Mouse (Mus musculus) lung, adult 2 months (tissue): Measurements from ENCODE around the gene Hmcn1.

ENCODE experiments used
- CTCF ChIP-seq: fragments of 200-500 bp; IDR thresholded peaks from 2 replicates; pipeline ENCODE4 v1.5.1; 2011; ENCODE audit warnings: mild to moderate bottlenecking, low read length, control low read depth; ENCODE audit not compliant: insufficient read depth
- POLR2A ChIP-seq: fragments of 200-500 bp; IDR thresholded peaks from 2 replicates; pipeline ENCODE4 v1.6.1; 2011; ENCODE audit warnings: low read depth, mild to moderate bottlenecking, control low read depth, low read length, borderline replicate concordance; ENCODE audit errors: extremely low read depth

DNA sequence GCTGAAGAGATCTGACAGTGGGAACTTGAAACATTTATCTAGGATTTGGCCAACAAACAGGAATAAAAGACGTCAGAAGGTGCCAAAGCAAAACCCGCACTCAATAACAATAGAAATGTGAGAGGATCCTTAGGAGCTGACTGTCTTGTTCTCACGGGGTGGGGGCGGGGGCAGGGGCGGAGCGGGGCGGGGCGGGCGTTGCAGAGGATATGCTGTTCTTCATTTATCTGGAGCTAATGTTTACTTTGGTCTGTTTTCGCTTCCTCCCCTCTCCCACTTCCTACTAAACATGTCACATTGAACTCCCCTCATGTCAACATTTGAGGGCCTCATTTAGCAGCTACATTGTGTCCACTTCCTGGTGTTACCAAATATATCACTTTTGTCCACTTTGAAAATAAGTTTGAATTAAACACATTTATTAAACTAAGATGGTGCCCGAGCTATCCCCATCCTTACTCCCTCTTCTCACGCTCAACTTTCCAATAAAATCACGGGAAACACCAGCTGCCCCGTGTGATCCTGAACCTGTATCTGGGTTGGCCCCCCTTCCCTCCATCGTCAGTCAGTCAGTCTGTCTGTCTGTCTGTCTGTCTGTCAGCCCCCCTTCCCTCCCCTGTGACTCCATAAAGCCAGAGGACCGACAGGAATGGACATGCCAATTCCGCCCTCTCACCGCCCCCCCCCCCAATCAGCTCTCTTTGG lies 47.9 kb upstream of the Hmcn1 start:
- no peak for TF ChIP-seq CTCF
- peak; percentile 20; the same call in 1 of the 2 replicates for TF ChIP-seq POLR2A
